Mouse (Mus musculus): ENCODE data around the gene Selenbp1.
A peak's percentile ranks its signal among the peaks of the same experiment; 100 is the strongest.

Gene Selenbp1

GRCm38 (mm10) chr3:94984312-94984711 lies 51.5 kb downstream of the Selenbp1 start:
- DNase-seq = peak; percentile 25

DNA sequence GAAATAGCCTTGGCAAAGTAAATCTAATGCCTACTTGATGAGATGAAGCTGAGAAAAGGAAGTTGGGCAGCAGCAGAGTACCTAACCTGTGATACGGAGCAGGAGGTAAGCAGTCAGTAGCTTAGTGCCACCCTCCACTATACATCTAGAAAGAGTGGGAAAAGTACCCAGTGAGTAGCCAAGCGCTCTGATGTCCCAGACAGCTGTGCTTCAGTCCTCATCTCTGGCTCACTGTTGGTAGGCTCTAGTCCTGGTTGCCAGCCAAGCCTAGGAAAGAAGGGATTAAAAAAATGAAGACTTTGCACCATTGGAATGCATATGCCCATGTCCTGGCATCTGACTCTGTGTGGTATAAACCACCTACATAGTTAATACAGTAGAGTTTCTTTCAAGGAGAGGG lies 52.7 kb downstream of the Selenbp1 start:
- DNase-seq = no peak

GRCm38 (mm10) chr3:94987578-94987977 lies 54.7 kb downstream of the Selenbp1 start:
- peak; percentile 49 for DNase-seq

- DNase-seq = peak; percentile 41
Measured at GRCm38 (mm10) chr3:94989159-94989761, 56.4 kb downstream of the Selenbp1 start.

Data from lung, postnatal 10 days (tissue).